Mouse (Mus musculus) bone marrow, adult 2 months (tissue): ENCODE measurements around the gene Mypn.

Experiments
- CTCF ChIP-seq: fragments of 200-500 bp; IDR thresholded peaks from 2 replicates; pipeline ENCODE4 v1.5.1; 2011; ENCODE audit warnings: low read length, control low read depth; ENCODE audit not compliant: control insufficient read depth, insufficient read depth
- POLR2A ChIP-seq: fragments of 200-500 bp; IDR thresholded peaks from 2 replicates; pipeline ENCODE4 v1.6.1; 2011; ENCODE audit warnings: low read depth, mild to moderate bottlenecking, control low read depth, low read length, borderline replicate concordance; ENCODE audit not compliant: control insufficient read depth

GRCm38 (mm10) chr10:63158191-63158590 lies 45.6 kb downstream of the Mypn start:
- no peak for TF ChIP-seq POLR2A
- no peak for TF ChIP-seq CTCF
